Mouse (Mus musculus) monocyte, adult 5-6 weeks (primary cell): ENCODE data around the gene Lrrc37a. TPM values are rescaled to one million over a fixed set of nuclear protein-coding genes. Genes with fewer than 3 reads are reported as not detected.

Source experiments
- ATAC-seq: fragments of 153-309, 156-312 bp; replicated peaks from 2 replicates; pipeline ENCODE4 v1.8.0; 2017; ENCODE audit warnings: mild to moderate bottlenecking; ENCODE audit not compliant: low TSS enrichment, insufficient number of reproducible peaks, severe bottlenecking, poor library complexity, low FRiP score
- total RNA-seq: library from RNA; stranded (forward); fragments of 200-1000, 200-491, 200-594 nt; gene quantifications from 3 replicates; pipeline ENCODE4 v1.2.3, GENCODE M21; 2017

Gene Lrrc37a
- total RNA-seq, 1 experiment from 2014 or later, result not detected

DNA sequence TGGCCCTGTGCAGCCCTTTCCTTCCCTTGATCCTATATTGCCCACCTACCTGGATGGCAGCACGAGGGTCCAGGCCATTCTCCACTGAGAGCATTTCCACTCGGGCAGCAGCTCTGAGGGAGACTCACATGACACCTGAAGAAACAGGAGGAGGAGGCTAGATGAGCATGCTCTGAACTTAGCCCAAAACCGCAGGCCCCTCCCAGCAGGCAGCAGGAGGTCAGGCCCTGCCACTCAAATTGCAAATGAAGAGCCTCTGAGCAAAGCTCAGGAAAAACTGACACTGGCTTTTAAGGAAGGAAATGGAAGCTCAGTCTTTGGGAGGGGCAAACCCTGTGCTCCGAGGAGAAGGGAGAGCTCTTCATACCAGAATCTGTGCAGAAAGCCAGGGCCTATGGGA is 100.6 kb downstream of the Lrrc37a start:
- ATAC-seq, result no peak

DNA sequence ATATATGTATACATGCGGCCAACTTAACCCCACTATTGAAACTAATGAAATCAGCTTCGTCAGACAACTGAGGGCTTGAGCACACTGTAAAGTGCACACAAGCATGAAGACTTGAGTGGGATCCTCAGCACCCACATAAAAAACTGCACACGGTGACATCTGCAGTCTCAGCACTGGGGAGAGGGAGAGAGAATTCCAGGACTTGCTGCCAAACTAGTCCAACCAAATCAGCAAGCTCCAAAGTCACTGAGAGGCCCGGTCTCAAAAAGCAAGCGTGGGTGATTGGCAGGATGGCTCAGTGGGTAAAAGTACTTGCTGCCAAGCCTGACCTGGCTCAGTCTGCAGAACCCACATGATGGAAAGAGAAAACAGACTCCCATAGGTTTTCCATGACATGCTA is 101.7 kb downstream of the Lrrc37a start:
- ATAC-seq, result no peak

DNA sequence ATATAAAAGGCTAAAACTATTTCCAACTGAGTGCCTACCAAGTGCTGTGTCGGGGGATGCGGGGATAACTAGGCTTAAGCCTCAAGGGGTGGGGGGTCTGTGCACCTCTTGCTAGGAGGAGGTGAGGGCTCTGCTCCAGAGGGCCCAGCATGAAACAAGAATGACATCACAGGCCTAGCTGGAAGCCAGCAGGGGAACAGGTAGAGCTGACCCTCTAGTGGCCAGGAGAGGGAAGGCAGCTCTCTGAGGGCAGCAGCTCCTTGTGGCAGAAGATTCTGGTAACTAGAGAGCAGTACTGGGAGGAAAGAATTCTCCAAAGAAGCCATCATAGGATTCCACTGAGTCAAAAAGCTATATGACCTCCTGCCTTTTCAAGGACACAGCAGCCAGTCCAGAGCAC is 102.2 kb downstream of the Lrrc37a start:
- ATAC-seq, result 0 out of 2 replicates have a peak, but pooled peaks have one; percentile 38

Other genes with a start within 250 kb of the Lrrc37a start
- gene Map3k14, start 237.1 kb downstream of the Lrrc37a start, total RNA-seq, result 72.0 to 89.0 TPM (median 88.0 TPM) in 3 replicates
- 59.2 to 68.0 TPM (median 67.2 TPM) in 3 replicates for gene Arhgap27, start 140.9 kb downstream of the Lrrc37a start, total RNA-seq
- gene Plekhm1, start 91.9 kb downstream of the Lrrc37a start, total RNA-seq, result 8.9 to 19.9 TPM (median 12.6 TPM) in 3 replicates
- gene Gm884, start 116.5 kb upstream of the Lrrc37a start, total RNA-seq, result 0.29 TPM in 1 of 3 replicates, not detected in the others
- gene Lyzl6, start 134.3 kb upstream of the Lrrc37a start, total RNA-seq, result not detected in 3 replicates
- gene Rprml, start 145.0 kb upstream of the Lrrc37a start, total RNA-seq, result not detected in 3 replicates
- 52.9 to 61.4 TPM (median 56.2 TPM) in 3 replicates for gene Gosr2, start 193.3 kb upstream of the Lrrc37a start, total RNA-seq
- gene Wnt9b, start 245.2 kb upstream of the Lrrc37a start, total RNA-seq, result not detected in 3 replicates